Mouse (Mus musculus) testis, adult 2 months (tissue): ENCODE measurements around the gene Meis1. TPM values are rescaled to one million over a fixed set of nuclear protein-coding genes. Genes with fewer than 3 reads are reported as not detected.

Experiments
- H3K27ac ChIP-seq: fragments of 200-500 bp; 2 replicates; pipeline ENCODE4 v1.5.1; 2012; ENCODE audit warnings: low read depth, low read length; ENCODE audit not compliant: control insufficient read depth, insufficient read depth
- H3K27me3 ChIP-seq: fragments of 200-500 bp; 2 replicates; pipeline ENCODE4 v1.6.1; 2012; ENCODE audit warnings: mild to moderate bottlenecking, low read length, moderate library complexity; ENCODE audit not compliant: control insufficient read depth, insufficient read depth
- H3K36me3 ChIP-seq: fragments of 200-500 bp; 2 replicates; pipeline ENCODE4 v1.6.1; 2012; ENCODE audit warnings: mild to moderate bottlenecking, low read length; ENCODE audit not compliant: control insufficient read depth, insufficient read depth
- H3K4me1 ChIP-seq: fragments of 200-500 bp; 2 replicates; pipeline ENCODE4 v1.6.1; 2012; ENCODE audit warnings: low read length; ENCODE audit not compliant: control insufficient read depth, insufficient read depth
- H3K4me3 ChIP-seq: fragments of 200-500 bp; 2 replicates; pipeline ENCODE4 v1.5.1; 2012; ENCODE audit warnings: low read depth, mild to moderate bottlenecking, low read length, moderate library complexity, mixed read lengths; ENCODE audit not compliant: control insufficient read depth
- CTCF ChIP-seq: fragments of 200-500 bp; IDR thresholded peaks from 2 replicates; pipeline ENCODE4 v1.5.1; 2012; ENCODE audit warnings: low read depth, mild to moderate bottlenecking, inconsistent platforms, low read length, moderate library complexity; ENCODE audit not compliant: control insufficient read depth, insufficient read depth, insufficient replicate concordance
- POLR2A ChIP-seq: fragments of 200-500 bp; IDR thresholded peaks from 2 replicates; pipeline ENCODE4 v1.6.1; 2012; ENCODE audit warnings: low read depth, mild to moderate bottlenecking, inconsistent platforms, low read length, moderate library complexity; ENCODE audit not compliant: control insufficient read depth
- polyA plus RNA-seq: library from polyadenylated mRNA; depleted of rRNA; stranded (reverse); fragments of >200 nt; gene quantifications from 2 replicates; pipeline ENCODE4 v1.2.3, GENCODE M21; 2012

The Meis1 gene
- polyA plus RNA-seq, 1 experiment: 1.9 TPM

DNA sequence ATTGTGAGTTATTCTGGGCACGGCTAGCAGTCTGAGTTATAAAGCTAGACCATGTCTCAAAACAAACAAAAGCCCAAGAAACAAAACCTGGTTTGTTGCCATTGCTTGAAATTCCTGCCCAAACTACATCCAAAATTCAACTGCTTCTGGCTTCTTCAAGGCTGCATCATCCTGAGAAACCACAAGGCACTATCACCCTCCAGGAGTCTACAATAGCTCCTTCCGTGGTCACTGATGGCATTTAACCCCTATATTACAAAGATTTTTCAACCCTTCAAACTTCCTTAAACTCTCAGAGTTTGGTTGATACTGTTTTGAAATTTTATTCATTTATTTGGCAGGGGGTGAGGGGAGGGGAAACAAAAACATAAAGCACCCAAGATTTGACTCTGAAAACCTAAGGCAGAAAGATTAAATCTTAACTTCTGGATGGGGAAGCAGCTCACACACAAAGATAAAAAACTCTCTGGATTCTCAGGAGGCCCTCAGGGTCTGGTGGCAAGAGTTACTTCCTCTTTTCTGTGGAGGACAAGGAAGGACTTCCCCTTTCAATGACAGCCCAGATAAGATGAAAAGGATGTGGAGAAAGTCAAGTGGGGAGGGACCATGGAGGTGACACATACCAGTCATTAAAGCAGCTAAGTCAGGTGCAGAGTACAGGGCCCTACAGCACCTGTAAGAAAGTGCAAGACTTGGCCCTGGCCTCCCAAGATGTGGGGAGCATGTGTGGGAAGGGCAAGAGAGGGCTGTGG lies 94.0 kb downstream of the Meis1 start:
- no peak for TF ChIP-seq CTCF
- no peak for TF ChIP-seq POLR2A
- Histone ChIP-seq H3K27ac (no peak overlapping the region), H3K4me1 (no peaks in the 10 kb centered on the region)

DNA sequence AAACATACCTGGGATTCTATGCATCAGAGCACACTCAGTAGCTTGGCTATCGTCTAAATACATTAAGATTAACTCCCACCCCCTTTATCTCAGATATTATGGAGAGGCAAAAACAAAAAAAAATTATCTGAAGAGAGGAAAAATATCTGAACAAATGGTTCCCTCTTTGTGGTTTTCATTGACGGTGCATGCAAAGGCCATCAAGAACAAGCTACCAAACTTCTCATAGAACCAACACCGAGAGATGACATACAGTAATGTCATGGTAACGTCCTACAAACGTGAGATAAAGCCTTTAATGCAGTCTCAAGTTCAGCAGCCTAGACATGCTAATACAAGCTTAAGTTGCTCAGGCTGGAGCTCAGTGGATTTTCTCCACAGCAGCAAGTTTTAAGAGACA lies 95.5 kb downstream of the Meis1 start:
- no peaks in the 10 kb centered on the region for H3K27me3 ChIP-seq

More for the DNA sequence above, 94.0 kb downstream of the Meis1 start:
- Histone ChIP-seq H3K27me3 (no peaks in the 10 kb centered on the region), H3K36me3 (no peaks in the 10 kb centered on the region), H3K4me3 (no peak overlapping the region)

DNA sequence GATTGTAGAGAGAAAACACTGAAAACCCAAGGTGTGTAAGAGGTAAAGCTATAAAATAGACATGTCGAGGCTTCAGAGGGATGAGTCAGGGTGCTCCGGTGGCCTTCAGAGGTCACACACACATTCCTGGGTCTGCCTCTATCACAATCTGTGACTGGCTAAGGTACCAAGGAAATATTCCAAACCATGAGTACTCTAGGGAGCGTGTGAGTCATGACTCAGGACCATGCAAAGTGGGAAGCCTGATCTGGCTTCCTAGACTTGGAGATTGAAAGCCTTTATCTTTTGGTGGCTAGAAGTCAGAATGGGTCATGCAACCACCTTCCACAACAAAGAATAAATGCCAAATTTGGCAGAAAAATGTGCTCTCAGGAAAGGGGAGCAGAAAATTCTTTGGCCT lies 98.1 kb downstream of the Meis1 start:
- Histone ChIP-seq H3K36me3 (no peaks in the 10 kb centered on the region), H3K4me1 (no peaks in the 10 kb centered on the region), H3K27me3 (no peaks in the 10 kb centered on the region), H3K4me3 (no peak overlapping the region), H3K27ac (no peak overlapping the region)
- TF ChIP-seq POLR2A: no peak

More for the DNA sequence above, 95.5 kb downstream of the Meis1 start:
- TF ChIP-seq POLR2A: no peak
- no peak for TF ChIP-seq CTCF
- Histone ChIP-seq H3K4me3 (no peak overlapping the region), H3K27ac (no peak overlapping the region), H3K4me1 (no peaks in the 10 kb centered on the region), H3K36me3 (no peaks in the 10 kb centered on the region)

DNA sequence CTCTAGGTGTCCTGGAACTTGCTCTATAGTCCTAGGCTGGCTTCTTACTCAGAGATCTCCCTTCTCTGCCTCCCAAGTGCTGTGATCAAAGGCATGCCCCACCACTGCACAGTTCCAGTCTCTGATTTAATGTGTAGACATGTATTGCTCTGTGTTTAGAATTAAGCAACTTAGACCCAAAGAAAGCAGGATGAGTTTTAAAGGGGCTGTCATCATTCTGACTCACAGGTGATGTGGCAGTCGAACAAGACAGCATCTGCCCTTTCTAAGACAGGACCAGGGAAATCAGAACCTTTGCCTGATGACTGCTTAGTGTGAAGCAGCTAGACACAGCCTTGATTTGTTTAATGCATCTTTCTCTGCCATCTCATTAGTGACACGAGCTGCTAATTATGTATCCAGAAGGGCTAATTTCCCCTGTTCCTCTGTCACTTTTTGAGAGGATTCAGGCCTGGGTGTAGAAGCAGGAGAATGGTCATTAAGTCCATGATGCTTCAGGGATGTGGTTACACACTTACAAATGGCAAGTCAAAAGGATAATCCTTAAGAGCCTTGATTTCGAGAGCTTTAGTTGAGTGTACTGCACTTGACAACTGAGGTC lies 99.5 kb downstream of the Meis1 start:
- H3K4me3 ChIP-seq: no peak overlapping the region
- H3K36me3 ChIP-seq: no peaks in the 10 kb centered on the region
- no peak overlapping the region for H3K27ac ChIP-seq
- H3K4me1 ChIP-seq: no peaks in the 10 kb centered on the region
- no peak for TF ChIP-seq POLR2A
- no peak for TF ChIP-seq CTCF
- no peaks in the 10 kb centered on the region for H3K27me3 ChIP-seq

DNA sequence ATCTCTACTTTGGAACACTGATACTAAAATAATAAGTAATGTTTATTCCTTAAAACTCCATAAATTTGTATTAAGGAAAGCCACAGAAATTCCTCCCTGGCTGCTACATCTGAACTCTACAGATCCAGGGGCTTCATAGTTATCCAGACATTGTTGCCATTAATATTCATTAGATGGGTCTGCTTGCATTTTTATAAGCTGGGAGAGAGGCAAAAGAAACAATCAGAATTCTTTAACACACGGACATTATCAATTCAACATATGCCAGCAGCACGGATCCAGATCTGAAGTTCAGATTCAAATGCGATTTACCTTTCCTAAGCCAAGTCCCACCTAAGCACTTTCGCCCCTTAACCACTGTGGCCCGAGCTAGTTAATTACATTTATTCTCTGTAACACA lies 100.9 kb downstream of the Meis1 start:
- no peaks in the 10 kb centered on the region for H3K4me1 ChIP-seq
- H3K27me3 ChIP-seq: no peaks in the 10 kb centered on the region
- no peak overlapping the region for H3K4me3 ChIP-seq
- TF ChIP-seq POLR2A (no peak), CTCF (no peak)
- H3K27ac ChIP-seq: no peak overlapping the region
- no peaks in the 10 kb centered on the region for H3K36me3 ChIP-seq

DNA sequence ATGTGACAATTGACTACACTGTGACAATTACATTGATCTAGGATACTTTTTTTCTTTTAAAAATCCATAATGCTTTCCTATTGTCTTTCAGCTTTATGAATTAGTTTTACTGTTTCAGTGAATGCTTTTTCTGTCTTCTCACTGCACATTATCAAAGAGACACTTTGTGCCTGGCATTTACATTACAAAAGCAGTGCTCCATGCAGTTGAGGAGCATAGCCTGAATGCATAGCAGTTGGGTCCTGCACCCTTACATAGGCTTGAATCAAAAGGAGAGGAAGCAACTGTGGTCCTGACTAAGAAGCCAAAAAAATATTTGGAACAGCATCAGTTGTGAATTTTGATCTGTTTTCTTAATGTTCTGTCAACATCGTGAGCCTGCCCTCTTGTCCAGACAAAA lies 105.5 kb downstream of the Meis1 start:
- H3K27ac ChIP-seq: no peak overlapping the region
- no peaks in the 10 kb centered on the region for H3K27me3 ChIP-seq
- no peaks in the 10 kb centered on the region for H3K4me1 ChIP-seq
- no peaks in the 10 kb centered on the region for H3K36me3 ChIP-seq
- TF ChIP-seq POLR2A: no peak
- TF ChIP-seq CTCF: no peak
- no peak overlapping the region for H3K4me3 ChIP-seq

DNA sequence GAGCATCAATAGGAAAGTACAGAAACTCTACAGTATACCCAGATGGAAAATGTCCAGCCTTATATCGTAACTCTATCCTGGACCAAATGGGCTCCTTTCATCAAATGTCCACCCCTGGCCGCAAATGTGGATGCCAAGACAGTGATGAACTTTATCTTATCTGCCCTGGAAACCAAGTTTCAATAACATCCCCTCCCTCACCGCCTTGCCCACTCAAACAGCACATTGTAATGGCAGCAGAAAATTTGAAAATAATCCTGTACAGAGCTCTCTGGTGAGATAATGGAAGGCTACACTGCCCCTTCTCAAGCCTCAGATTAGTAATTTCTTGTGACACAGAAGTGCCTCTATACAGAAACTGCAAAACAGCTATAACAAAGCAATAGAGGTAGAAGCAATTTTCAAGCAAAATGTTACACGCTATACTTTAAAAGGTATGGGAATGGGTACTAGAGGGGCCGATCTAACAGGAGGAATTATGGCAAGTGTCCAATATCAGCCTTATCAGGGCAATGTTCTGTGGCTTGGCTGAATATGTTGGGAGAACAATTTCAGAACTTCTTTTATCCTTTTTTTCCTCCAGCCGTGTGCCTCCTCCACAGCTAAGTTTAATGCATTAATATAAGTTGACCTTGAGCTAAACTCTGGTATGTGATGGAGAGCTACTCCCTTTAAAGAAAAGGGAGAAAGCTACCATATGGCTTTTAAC lies 106.3 kb downstream of the Meis1 start:
- Histone ChIP-seq H3K4me3 (no peak overlapping the region), H3K36me3 (no peaks in the 10 kb centered on the region), H3K4me1 (no peaks in the 10 kb centered on the region), H3K27me3 (no peaks in the 10 kb centered on the region), H3K27ac (no peak overlapping the region)
- TF ChIP-seq CTCF (no peak), POLR2A (no peak)
